Mouse (Mus musculus) thymus, postnatal 36 days (tissue): ENCODE data around the gene Hfe.
A peak's percentile ranks its signal among the peaks of the same experiment; 100 is the strongest.
"Not testable (repeated sequence)": the region's sequence is repeated elsewhere in the genome, so short reads cannot be mapped to it uniquely, and the experiment has no call there.

Source experiments
- DNase-seq, 2 experiments: peaks; one replicate each; pipeline ENCODE4 v3.0.0; 2022; ENCODE audit warnings: mixed read lengths in 2 of 2

Hfe gene

DNA sequence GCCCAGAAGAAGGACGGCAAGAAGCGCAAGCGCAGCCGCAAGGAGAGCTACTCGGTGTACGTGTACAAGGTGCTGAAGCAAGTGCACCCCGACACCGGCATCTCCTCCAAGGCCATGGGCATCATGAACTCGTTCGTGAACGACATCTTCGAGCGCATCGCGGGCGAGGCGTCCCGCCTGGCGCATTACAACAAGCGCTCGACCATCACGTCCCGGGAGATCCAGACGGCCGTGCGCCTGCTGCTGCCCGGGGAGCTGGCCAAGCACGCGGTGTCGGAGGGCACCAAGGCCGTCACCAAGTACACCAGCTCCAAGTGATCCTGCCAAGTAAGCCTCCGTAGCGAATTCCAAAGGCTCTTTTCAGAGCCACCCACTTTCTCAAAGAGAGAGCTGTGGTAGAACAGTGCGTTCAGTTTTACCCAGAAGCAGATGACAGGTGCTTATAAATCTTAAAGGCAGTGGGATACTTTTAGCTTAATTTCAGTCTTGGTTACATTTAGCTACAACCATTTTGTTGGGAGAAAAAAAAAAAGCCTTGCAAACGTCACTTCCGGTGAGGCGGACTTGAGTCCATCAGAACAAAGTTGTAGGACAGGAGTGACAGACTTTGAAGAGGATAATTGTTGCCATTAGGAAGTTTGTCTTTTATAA lies 26.2 kb downstream of the Hfe start:
- peak; percentile 30 to 31 for DNase-seq

DNA sequence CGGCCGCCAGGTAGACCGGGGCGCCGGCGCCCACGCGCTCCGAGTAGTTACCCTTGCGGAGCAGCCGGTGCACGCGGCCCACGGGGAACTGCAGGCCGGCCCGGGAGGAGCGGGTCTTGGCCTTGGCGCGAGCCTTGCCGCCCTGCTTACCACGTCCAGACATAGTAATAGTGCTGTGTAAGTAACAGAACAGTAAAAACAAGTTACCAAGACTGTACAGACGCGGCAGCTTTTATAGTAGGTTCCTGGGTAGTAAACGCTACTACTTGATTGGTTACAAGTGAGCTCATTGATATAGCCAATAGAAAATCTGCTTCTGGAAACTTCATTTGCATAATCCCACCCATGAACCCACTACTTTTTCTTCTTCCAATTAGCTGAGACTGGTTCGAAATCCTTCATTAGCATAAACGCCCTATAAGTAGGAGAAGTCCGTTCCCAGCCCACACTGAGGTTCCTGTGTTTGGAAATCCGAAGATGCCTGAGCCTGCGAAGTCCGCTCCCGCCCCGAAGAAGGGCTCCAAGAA lies 26.8 kb downstream of the Hfe start, which contains the start of the genes Hist1h2ac and Hist1h2bc:
Hist1h2ac (minus strand) TSS at position 194 of the 527 bp plus-strand sequence.
Hist1h2bc (plus strand) TSS at position 445 of the 527 bp plus-strand sequence.
- DNase-seq, result peak; percentile 81 to 82

DNA sequence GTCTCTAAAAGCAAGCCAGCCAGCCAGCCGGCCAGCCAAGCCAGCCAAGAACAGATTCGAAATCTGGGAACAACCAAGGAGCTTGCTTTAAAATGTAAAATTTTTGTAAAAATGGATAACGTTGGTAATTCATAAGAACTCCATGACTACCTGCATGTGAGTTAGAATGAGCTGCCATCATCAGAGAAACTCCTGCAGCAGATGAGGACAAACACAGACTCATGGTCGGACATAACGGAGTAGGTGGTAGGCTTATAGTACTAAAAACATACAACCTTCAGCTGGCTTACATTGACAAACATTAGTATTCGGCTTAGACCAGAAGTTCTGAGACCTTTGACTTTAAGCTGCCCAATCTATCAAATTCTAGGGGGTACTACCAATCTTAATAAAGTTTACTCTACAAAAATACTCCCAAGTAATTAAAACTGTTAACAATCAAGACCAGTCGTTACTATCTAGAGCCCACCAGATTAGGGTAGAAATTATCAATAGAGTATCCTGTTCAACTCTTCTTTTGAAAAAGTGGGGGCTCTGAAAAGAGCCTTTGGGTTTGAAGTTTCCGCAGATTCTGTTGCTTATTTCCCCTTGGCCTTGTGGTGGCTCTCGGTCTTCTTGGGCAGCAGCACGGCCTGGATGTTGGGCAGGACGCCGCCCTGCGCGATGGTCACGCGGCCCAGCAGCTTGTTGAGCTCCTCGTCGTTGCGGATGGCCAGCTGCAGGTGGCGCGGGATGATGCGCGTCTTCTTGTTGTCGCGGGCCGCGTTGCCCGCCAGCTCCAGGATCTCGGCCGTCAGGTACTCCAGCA lies 27.5 kb downstream of the Hfe start:
- DNase-seq, result not testable (repeated sequence)

DNA sequence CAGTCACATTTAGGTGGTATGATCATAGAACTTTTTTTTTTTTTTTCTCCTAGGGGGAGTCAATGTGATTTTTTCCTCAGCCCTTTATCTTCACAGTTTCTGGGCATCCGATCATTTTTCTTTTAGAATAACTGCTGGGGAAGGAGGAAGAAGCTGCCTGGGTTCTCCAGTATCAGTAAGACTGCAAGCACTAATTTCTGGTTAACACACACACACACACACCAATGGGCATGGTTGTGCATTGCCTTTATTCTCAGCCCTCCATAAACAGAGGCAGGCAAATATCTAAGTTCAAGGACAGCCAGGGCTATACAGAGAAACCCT lies 28.1 kb downstream of the Hfe start:
- DNase-seq, result no peak

DNA sequence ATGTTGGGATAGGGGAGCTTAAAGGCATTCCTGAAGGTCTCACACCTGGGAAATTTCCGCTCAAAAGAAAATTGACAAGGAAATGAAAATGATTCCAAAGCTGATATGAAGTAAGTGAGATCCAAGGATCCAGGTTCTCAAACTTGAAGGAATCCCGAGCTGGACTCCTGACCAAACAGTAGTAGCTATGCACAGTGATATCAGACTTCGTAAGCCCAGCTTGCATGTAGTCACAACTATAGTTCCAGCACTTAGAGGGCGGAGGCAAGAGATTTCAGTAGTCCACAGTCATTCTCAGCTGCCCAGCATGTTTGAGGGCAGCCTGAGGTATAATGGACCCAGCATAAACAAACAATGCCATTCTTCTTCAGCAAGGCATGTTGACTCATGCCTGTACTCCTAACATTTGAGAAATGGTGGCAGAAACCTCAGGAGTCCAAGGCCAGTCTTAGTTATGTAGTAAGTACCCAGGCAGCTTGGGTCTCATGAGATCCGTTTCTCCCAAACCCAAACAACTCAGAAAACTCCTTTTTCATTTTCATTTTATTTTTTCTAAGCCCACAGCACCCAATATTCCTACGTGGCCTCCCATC lies 28.6 kb downstream of the Hfe start:
- no peak for DNase-seq

DNA sequence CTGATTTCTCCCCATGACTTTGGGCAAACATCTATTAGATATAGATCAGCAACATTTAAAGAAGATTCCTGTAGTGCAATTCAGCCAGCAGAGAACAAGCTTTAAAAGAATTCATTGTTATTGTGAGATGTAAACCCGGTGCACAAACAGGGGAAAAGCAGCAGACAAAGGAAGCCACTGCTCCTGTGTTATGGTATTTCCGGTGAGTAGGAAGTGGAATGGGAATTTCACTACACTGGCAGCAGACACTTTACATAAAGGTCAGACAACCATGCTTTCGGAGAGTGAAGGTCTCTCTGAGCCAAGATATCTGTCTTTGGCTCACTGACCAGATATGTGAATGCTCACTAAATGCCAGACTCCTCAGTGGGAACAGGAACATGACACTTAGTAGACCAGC lies 48.1 kb downstream of the Hfe start:
- DNase-seq, result no peak

DNA sequence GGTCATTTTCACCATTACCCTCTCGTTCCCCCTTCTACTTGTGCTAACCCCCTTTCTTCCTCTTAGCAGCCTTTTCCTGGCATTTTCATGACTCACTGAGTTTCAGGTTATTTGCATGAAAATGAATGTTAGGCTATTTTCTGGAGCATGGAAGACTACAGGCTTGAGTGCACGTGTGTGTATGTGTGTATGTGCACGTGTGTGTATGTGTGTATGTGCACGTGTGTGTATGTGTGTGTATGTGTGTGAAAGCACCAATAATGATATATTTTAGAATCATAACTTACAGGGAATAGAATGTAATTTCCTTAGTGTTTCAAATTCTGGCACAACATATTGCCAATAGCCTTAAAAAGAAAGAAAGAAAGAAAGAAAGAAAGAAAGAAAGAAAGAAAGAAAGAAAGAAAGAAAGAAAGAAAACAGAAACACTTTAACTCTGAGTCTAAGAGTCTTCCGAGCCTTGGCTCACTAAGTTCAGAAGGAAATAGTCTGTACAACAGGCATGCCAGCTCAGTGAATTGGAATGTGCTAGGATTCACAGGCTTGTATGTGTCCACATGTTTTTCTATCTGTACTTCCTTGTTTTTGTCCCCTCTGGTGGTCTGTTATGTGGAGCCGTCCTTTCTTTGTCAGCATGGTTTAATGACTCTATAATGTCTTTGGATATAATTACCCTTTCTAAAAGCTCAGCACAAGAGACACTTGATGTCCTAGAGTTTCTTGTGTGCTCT lies 50.9 kb downstream of the Hfe start:
- no peak for DNase-seq
